Mouse (Mus musculus) cerebellum, postnatal 36 days (tissue): ENCODE measurements at regions not wholly inside any gene's neighbourhood (a gene's known extent, or its start where the extent isn't known, plus 50 kb on each side); places are given as distances from the start of the nearest gene placed in this dataset.

Experiments used
- DNase-seq, 2 experiments: peaks; one replicate each; pipeline ENCODE4 v3.0.0; 2021 to 2022; ENCODE audit warnings: mixed read lengths in 2 of 2

- DNase-seq: no peak
These were observed 155.2 kb upstream of the Shcbp1 start for GRCm38 (mm10) chr8:4934551-4934950.

GRCm38 (mm10) chr8:4934035-4934434 lies 154.7 kb upstream of the Shcbp1 start:
- no peak for DNase-seq

- no peak for DNase-seq
These were observed 137.1 kb upstream of the Shcbp1 start for GRCm38 (mm10) chr8:4916447-4916846.

- DNase-seq: no peak
These were observed 115.7 kb upstream of the Shcbp1 start for GRCm38 (mm10) chr8:4895046-4895445.

- peak in 1 of 2 experiments; percentile 7 for DNase-seq
These were observed 89.4 kb upstream of the Shcbp1 start for GRCm38 (mm10) chr8:4868761-4869160.

- DNase-seq: no peak
These were observed 59.7 kb upstream of the Shcbp1 start for GRCm38 (mm10) chr8:4839087-4839486.

GRCm38 (mm10) chr8:4838527-4838926 lies 59.2 kb upstream of the Shcbp1 start:
- DNase-seq: no peak

- DNase-seq: no peak
These were observed 58.4 kb upstream of the Shcbp1 start for GRCm38 (mm10) chr8:4837719-4838118.

GRCm38 (mm10) chr8:4836651-4837050 lies 57.3 kb upstream of the Shcbp1 start:
- no peak for DNase-seq
